Mouse (Mus musculus) urinary bladder, postnatal 14 days (tissue): Measurements from ENCODE around the gene Dennd1a.
"Not testable (repeated sequence)": the region's sequence is repeated elsewhere in the genome, so short reads cannot be mapped to it uniquely, and the experiment has no call there.

Source experiments
- DNase-seq: peaks from one replicate; pipeline ENCODE4 v3.0.0; 2021; ENCODE audit warnings: low spot score

Dennd1a gene

DNA sequence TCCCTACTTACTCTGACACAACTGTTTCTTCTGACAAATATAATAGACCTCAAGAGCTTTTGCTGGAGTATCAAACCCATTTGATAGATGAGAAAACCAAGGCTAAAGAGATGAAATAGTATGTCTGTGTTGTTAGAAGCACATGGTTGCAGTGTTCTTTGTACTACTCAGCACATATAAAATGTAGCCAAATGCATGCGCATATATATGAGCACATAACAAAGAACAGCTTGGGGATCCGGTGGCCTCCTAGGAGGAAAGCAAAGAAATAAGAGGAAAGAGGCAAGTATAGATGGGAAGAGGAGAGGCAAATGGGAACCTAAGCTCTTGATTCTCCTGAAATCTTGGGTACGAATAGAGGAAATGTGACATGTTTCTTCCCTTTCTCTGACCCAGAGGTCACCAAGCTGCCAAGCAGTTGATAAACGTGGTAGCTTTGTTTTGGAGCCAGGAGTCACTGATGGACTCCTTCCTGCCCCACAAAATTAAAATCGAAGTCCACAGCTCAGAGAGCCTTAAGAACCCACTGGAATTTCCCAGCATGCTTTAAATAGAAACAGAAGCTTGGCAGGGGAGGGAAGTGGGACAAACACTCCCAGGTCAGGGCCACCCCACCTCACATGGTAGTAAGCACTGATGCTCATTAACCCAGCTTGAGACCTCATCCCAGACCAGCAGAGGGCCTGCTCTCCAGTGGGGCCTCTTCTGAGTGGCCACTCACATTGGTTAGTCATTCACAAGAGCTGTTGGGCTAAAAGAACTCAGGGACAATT is 317.3 kb downstream of the Dennd1a start:
- DNase-seq: no peak

DNA sequence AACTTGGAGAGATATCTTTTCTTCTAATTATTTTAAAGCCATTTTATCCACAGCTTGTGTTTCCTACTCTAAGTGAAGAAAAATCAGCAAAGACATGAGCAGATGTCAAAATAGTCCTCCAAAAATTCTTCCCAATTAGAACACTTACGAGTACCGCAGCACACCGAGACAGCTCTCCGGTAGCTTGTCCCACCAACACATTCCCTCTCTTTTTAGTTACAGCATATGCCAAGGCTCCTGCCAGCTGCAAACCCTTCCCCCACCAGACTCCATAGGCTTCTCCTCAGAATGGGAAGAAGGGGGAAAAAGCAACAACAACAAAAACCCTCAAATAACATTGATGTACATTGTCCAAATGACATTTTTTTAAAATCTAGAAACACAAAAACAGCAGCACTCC is 322.7 kb downstream of the Dennd1a start:
- DNase-seq: no peak

DNA sequence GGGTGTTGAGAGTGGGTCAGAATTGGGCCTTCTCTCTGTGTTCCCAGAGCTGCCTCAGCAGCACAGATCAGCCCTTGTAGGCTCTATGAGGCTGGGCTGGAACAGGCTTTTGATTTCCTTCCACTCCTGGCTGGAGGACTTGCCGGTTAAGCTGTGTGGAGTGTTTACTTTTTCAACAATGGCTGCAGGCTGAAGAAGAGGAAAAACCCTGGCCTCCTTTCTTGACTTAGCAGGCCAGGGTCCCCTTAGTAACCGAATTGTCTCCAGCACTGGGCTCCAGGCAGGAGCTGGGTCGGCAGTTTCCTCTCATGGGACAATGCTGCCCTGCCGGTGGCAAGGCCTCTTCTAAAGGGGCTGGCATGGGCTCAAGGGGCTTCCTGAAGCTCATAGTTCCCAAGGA is 323.8 kb downstream of the Dennd1a start:
- no peak for DNase-seq

DNA sequence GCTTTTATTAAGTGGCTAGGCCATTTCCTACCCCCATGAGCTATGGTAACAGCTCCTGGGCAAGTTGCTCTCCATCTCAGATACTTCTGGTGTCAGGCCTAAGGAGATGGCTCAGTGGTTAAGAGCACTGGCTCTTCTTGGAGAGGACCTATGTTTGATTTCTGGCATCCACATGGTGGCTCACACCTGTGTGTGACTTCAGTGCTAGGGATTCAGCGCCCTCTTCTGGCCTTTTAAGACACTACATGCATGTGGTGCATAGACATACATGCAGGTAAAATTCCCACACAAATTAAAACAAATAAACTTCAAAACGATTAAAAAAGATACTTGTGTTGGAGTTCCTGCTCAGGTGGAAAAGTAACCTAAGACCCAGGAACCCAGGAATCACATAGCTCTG is 338.8 kb downstream of the Dennd1a start:
- DNase-seq: no peak

DNA sequence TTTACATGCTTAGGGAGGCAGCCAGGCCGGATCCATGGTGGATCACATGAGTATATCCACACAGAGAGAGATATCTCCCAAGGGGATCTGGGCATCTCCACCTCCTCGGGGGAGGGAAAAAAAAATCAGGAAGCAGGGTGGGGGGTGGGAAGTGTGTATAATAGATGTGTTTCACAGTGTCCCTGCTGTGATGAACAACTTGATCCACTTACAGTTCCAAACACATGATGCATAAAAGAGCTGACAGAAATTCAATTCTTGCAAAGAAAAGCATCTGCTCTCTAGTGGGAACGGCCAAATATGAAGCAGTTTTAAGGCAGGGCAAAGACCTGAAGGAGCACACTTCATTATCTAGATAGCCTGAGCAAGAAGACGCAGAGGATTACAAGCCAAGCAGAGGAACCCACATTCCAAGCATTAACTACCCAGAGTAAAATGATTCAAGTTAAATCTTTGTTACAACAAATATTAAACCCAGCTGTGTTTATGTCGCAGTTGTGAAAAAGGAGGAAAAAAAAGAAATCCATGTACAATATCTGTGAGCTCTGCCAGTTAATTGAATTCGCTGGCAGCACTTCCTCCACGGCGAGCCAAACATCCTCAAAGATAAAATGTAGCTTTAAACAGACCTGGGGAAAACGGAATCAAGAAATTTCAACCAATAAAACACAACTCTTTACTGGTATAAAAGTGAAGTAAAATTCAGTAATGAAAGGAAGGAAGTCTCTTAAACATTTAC is 341.4 kb downstream of the Dennd1a start:
- no peak for DNase-seq

DNA sequence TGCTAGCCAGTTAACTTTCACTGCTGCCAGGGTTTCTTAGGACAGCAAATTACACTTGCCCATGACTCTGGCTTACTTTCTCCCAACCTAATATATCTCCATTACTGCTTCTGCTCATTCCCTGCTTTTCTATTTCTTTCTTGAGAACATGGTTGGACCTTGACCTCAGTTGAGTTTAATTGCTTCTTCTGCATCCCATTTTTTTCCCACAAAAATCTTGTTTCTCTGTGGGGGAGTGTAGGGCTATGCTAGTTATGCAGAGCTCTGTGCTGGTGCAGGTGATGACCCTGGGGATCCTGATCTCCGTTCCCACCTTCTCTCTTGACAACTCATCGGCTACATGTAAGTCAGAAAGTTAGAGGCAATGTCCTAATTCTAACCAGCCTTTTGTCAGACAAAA is 344.3 kb downstream of the Dennd1a start:
- no peak for DNase-seq

DNA sequence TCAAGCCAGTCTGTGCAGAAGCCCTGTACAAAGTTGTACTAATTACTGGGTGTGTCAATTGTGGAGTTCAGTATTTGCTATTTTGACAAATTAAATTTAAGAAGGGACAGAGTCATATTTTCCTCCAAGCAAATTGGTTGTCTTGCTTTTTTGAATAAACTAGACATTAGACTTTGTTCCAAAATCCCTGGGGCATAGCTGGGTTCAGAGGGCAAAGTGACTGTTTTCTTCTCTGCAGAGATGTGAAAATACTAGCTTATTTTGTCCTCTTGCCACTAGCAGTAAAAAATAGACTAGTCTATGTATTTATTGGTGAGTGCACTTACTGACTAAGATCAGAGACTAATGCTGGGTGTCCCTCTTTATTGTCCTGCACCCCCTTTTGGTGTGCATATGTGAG is 345.4 kb downstream of the Dennd1a start:
- DNase-seq: no peak

DNA sequence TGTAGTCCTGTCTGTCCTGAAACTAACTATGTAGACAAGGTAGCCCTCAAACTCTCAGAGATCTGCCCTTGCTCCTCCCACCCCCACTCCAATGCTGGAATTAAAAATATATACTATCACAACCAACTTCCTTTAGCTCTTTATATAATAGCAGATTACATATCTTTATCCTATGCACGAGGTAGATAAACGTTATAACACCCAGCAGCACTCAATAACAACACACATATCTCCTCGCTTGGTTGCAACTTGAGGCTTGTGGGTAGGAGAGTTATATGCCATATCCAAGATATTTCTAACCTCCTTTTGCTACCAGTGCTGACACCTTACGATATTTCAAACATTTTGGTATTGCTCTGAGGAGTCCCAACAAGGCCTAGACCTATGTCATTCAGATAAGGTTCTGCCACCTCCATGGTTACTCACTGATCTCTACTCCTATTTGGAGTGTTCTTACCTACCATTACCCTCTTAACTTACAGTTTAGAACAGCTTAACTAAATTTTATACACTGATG is 346.3 kb downstream of the Dennd1a start:
- no peak for DNase-seq

DNA sequence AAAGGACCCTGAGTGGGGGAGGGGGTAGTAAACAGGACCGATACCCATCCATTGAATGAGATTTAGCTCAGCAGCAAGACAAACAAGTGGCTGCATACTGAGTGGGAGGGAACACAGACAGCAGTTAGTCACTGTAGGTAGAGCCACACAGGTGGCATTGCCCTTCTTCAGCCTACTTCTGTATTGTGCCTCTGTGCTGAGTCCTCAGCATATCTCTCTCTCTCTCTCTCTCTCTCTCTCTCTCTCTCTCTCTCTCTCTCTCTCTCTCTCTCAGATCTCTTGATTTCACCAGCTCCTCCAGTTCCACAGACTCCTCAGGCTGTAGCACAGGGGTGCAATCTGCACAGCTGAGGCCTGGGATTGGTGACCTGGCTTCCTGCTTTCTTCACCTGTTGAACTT is 347.2 kb downstream of the Dennd1a start:
- DNase-seq: no peak

DNA sequence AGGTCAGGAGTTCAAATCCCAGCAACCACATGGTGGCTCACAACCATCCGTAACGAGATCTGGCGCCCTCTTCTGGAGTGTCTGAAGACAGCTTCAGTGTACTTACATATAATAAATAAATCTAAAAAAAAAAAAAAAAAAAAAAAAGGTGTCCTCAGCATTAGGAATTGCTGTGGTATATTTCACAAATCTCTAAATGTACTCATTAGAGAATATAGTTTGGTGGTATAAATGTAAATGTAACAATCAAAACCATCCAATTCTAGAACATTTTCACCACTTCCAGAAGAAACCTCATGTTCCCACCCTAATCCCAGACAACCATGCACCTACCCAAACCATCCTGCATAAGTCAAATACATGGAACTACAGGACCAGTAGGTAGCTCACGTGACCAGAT is 350.3 kb downstream of the Dennd1a start:
- DNase-seq: not testable (repeated sequence)

DNA sequence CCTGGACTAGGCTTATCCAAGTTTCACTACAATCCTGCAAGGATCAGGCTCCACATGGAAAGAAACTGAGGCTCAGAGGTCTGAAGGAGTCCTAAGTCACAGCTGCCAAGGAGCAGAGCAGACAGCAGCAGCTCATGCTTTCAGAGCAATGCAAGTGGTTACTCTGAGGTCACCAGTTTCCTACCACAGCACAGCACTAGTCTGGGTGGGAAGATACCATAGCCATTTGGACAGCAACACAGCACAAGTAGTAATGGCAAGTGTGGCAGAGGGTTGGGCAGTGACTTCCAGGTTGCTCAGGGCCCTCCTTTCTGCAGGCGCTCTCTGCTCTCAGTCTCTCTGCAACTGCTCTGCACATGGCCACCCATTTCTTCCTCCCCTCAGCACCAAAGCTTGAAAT is 354.9 kb downstream of the Dennd1a start:
- no peak for DNase-seq

DNA sequence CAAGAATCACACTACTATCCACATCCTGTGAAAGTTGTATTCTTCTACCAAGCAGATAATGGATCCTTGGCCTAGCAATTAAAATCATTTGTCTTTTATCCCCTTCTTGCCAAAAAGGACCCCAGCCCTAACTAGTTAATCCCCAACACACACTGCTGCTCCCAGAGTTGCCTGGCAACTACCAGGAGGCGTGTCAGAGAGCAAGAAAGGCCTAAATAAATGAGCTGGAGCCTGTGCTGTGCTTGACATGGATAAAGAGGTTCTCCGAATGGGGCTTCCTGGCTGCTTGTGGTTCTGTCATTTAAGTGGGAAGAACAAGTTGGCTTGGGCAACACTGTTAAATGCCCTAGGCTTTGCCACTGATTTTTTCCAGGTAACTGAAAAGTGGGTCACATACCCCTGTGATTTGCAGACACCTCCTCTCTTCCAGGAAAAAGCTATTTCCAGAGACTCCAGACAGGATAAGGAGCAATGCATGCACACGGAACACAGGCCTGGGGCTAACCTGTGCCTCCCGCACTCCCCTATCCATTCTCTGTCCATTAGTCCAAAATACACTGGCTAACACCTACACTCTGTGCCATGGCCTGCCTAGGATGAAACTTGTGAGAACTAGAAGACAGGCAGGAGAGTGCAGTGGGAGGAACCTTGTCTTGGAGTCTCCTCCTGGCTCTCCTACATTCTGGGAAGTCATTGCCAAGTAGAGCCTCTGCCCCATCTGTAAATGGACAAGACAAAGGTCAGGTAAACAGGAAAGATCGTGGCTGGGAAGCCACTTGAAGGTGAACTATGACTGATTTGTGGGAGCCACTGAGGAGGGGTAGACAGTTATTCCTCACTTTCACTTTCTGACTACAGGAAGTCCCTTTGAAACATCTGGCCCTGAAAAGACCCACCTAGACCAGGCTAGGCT is 355.9 kb downstream of the Dennd1a start:
- no peak for DNase-seq

DNA sequence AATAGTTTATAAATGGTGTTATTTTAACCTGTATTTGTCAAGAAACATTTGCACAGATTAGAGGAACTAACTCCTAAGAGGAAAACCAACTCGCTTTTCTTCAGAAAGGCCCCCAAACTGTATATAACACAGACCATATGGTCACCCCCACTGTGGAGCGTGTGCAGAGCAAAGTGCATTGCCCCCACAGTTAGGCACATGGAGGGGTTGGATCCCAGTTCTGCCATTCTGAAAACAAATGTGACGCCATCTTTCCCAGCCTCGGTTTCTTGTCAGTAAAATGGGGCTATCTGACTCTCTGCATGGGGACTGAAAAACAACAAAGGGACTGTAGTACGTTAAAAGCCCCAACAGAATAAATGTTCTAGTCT is 361.1 kb downstream of the Dennd1a start:
- no peak for DNase-seq

DNA sequence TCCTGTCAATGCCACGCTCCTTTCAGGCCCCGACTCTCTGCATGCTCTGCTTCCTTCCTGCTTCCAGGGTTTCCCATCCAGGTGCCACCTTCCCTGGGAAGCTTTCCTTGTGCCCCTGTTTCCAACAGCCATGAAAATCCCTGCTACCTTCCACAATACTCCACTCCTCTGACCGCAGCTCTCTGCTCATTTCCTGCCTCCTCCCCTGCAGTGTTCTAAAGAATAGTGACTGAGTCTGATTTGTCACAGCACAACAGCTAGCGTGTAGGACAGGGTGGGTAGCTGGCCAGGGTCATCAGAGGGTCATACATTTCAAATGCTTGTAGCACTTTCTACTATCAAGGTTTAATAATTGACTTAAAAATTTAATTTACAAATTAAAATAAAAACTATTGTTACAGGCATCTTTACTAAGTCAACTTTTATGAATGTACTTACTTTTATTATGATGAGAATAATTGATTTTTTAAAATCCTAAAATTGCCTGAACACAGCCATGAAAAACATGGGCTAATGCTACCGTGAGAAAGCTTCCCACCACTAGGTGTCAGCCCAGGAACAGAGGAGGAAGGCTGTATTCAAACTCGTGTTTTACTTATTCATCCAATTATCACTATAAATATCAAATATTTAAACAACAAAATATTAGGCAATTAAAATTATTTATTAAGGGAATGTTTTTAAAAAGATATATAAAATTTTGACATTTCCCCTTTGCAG is 361.6 kb downstream of the Dennd1a start:
- peak; percentile 62 for DNase-seq

DNA sequence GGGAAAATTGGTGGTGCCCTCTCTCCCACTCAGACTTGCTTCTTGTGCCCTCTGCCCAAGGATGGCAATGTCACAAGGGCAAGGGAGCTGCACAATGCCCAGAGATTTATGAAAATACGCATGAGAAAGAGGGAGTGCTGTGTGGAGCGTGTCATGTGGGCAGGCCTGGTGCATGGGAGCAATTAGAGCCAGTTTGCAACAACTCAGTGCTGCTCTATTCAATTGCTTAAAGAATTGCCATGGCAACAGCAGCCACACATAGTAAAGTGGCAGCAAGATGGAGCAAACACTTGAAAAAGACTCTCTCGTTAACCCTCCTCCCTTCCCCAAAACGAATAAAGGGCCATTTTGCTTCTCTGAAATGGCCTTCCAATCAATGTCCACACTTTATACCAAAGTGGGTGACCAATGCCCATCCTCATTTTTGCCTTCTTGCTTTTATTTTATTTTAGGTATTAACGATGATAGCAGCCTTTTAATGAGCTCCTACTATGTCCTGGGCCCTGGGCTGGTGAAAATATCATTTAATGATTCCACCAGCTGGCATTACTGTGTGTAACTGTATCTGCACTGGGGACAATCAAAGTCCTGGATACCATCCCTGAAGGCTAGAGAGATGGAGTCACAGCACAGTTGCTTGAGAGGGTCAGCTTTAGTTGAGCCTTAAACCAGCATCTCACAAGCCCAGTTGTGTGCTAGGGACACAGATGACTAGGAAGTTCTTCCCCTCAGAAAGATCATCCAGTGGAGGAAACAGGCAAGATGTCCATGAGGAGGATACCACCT is 378.3 kb downstream of the Dennd1a start:
- DNase-seq: no peak

DNA sequence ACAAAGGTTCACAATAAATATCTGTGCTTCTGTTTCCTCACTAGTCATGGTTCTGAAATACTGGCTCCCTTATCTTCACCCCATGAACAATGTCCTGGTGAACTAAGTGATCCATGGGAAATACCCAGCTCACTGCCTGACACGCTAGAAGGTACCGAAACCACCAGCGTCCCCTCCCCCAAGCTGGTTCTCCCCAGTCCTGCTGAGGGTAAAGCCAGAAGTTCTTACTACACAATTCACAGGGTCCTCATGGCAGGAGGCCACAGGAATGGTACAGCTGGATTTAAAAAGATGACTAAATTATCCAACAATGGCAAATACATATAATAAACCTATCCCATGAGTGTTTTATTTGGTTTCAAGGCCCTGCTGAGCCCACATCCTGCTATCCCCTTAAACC is 378.9 kb downstream of the Dennd1a start:
- DNase-seq: no peak

DNA sequence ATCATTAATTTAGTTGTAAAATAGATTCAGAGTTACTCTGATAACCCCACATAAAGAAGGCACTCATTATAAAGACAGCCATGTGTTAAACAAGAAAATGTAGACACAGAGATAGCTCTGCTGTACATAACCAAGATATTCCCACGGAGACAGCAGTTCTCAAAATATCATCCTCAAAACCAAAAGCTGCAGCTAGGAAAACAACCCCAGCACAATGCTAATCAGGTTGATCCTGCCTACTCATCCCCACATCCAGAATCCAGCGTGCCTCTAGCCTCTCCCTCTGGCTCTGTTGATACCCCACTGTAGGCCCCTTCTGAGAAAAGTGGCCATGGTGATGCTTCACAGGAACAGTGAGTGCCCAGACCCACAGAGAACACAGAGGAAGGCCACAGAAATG is 380.9 kb downstream of the Dennd1a start:
- DNase-seq: no peak

DNA sequence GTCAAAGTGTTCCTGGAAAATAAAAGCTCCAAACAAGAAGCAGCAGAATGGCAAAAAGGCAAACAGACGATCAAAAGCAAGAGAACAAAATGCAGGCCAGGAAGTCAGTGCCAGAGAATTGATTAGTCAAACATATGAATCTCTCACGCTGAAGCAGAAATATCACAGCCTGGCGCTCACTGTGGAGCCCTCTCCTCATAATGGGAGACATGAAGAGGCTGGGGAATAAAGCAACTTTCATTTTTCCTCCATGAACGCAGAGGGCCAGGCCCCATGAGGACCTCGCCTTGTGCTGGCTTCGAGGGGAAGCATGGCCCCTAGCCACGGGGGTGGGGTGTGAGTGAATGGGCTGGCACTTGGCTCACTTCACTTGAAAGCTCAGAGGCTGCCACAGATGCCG is 383.9 kb downstream of the Dennd1a start:
- DNase-seq: no peak

DNA sequence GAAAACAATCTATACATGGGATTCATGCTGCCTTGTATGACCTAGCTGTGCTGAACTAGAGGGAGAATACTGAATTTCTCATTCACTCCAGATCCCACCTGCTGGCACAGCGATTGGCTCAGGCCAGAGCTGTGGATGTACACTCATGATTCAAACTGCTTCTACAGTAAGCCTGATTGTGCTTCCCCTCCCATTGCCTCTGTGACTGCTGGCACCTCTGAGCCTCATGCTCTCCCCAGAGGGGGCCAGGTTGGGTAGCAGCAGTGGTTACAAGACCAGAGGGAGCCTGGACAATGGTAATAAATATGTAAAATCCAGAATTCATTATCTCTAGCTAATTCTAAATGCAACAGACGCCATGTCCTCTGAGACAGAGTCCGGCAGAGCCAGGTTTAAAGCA is 404.0 kb downstream of the Dennd1a start:
- no peak for DNase-seq

DNA sequence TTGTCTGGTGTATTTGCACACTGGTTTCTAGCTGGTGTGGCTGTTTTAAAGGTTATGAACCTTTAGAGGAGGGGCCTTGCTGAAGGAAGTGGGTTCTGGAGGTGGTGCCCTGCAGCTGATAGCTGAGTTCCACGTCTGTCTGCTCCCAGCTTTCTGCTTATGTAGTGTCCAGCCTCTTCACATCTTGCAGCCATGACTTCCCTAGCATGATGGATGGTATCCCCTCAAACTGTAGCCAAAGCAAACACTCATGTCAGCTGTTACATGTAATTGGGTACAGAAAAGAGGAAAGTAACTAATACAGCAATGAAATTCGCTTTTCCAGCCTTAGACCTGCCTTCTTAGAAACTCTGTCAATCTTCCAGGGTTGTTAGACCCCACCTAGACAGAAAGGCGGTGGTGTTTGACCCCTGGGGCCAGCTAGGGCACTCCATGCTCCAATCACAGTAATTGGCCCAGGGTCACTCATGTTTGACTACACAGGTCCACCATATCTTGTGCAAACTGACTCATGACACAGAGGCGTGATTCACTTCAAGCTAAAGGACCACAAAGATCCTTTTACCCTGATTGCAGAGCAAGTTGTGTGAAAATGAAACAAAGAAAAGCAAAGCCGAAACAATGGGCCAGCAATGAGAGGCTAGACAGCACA is 405.8 kb downstream of the Dennd1a start:
- no peak for DNase-seq

DNA sequence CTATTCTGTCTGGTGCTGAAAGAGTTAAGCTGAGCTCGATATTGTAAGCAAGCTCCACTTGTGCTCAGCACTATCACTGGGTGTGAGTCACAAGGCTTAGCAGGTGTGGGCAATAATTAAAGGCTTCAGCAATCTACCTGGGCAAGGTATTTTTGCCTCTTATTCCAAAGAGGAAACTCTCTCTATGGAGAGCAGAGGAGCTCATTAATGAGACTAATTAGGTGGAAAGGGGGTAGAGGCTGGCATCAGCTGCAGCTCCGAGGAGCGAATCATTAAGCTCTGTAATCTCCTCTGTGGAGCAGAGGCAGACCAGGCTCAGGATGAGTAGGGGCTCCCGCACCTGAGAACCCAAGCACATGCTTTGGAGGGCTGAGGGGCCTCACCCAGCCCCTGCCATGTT is 407.5 kb downstream of the Dennd1a start:
- no peak for DNase-seq
